Mouse (Mus musculus) CD4-positive helper T cell, adult 2 months (primary cell): ENCODE data around the gene Efna5.

Source experiments
- DNase-seq: peaks from one replicate; pipeline ENCODE4 v3.0.0-alpha.2; 2012; ENCODE audit warnings: low read depth, missing footprints, low spot score

Gene Efna5

GRCm38 (mm10) chr17:62748803-62749619 is 132.1 kb downstream of the Efna5 start:
- DNase-seq: no peak

GRCm38 (mm10) chr17:62747381-62747780 is 133.7 kb downstream of the Efna5 start:
- no peak for DNase-seq

GRCm38 (mm10) chr17:62746827-62747226 is 134.3 kb downstream of the Efna5 start:
- DNase-seq: no peak

GRCm38 (mm10) chr17:62745286-62745685 is 135.8 kb downstream of the Efna5 start:
- no peak for DNase-seq

DNA sequence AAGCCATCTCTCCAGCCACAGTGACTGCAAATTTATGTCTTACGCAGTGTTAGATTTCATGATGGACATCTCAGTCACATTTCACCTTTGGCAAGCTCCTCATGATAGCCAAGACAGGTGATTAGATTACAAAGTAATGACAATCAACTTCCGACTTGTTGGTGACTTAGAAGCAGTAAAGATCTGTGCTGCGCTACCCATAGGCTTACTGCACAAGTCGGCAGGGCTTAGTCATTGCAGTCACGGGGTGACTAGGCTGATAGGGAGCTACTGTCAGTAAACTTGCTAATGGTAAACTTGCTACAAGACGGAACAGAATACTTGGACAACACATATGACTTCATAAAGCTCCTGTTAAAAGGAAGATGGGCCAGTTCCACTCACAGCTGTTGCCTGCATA is 136.9 kb downstream of the Efna5 start:
- no peak for DNase-seq

DNA sequence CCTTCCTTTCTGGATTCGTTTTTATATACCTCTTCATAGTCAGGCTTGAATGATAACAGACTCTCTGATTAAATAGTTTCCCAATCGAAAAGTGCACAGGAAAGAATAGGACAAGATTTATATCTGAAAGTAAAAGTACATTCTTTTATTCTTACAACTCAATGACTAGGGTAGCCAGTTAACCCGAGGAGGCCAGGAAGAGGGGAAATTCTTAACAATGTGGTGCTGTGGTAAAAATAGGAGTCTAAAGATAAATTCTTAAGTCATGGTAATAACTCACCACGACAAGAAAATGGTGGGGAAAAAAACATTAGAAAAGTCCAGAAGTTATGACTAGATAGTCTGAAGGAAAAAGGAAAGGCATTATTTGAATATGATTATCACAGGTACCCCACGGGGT is 139.4 kb downstream of the Efna5 start:
- DNase-seq: no peak

- DNase-seq: no peak
Observed at GRCm38 (mm10) chr17:62741020-62741419, 140.1 kb downstream of the Efna5 start.

GRCm38 (mm10) chr17:62739993-62740392 is 141.1 kb downstream of the Efna5 start:
- DNase-seq: no peak

GRCm38 (mm10) chr17:62737404-62737803 is 143.7 kb downstream of the Efna5 start:
- DNase-seq: no peak

DNA sequence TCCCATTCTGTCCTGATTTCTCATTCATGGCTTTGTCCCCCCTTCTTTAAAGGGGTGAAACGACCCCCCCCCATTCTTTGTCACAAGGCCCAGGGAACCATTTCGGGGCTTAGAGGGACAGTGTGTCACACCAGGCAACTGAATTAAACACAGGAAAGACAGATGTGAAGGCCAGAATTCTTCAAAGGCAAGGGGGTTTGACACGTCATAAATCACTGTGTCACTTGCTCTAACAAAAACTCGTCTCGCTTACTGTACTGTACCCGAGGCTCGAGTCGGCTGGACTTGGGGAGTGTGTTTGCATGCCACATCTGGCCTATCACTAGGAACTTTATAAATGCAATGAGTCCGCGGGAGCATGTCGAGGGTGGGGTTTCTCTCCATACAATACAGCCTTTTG is 145.2 kb downstream of the Efna5 start:
- DNase-seq: no peak

- DNase-seq: no peak
Observed at GRCm38 (mm10) chr17:62734901-62735300, 146.2 kb downstream of the Efna5 start.

- no peak for DNase-seq
Observed at GRCm38 (mm10) chr17:62734067-62734466, 147.1 kb downstream of the Efna5 start.

DNA sequence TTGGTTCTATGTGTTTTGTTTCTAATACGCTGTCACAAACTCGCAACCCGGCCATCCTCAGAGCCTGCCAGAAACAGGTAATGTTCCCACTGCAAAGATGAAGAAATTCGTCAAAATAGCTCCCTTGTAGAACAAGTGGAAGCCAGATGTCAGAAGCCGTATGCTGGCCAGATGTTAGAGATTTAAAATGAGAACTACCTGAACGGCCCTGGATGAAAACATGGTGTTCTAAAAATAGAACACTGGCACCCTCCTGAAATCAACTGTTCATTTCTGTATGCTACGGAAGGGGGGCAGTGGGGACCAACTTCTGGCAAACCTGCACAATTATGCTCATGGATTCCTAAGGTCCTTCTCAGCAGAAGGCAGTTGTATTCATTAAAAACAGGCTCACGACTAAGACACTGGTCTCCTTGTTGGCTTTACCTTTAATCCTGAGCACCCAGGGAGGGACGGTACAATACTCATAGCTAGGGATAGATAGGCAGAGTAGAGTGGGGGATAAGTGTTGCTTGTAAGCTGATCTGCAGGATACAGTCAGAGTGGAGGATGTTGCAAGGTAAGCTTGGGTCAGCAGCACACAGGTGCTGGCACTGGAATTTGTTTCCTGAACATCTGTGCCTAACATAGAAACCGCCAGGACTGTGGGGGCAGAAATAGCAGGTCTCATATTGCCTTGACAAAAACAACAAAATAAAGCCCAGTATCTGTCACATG is 151.2 kb downstream of the Efna5 start:
- DNase-seq: no peak

- no peak for DNase-seq
Observed at GRCm38 (mm10) chr17:62728142-62728917, 152.8 kb downstream of the Efna5 start.

GRCm38 (mm10) chr17:62726102-62726501 is 155.0 kb downstream of the Efna5 start:
- DNase-seq: no peak

DNA sequence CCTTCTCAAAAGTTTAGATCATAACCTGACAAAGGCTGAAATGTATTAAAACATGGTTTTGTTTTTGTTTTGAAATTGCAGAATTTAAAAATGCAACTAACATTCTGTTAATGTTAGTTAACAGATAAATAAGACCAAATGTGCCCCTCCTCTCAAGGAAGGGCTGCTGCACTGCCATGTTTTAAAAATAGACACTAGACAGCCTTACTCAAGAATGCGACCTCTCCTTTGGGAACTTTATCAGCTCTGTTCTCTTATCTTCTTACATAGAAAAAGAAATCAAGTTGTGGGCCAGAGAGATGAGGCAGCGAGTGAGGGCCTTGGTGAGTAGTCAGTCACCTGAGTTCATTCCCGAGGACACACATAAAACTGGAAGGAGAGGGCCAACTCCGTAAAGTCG is 158.2 kb downstream of the Efna5 start:
- no peak for DNase-seq

DNA sequence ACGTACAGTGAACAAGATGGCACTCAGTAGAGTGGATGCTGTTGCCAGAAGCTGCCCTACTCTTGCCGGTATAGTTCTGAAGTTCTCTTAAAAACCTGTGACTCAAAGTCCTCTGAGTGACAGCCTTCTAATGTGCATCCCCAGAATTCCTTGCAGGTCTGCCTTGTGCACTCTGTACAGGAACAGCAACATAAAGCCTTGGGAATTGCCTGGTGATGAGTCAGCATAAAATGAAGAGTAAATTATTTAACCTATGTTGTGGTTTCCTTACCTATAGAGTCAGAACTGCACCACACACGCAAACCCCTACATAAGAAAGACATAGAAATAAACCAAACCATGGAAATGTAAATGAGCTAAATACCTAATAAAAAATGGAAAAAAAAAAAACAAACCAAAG is 159.5 kb downstream of the Efna5 start:
- DNase-seq: no peak

GRCm38 (mm10) chr17:62720740-62721450 is 160.2 kb downstream of the Efna5 start:
- DNase-seq: no peak

DNA sequence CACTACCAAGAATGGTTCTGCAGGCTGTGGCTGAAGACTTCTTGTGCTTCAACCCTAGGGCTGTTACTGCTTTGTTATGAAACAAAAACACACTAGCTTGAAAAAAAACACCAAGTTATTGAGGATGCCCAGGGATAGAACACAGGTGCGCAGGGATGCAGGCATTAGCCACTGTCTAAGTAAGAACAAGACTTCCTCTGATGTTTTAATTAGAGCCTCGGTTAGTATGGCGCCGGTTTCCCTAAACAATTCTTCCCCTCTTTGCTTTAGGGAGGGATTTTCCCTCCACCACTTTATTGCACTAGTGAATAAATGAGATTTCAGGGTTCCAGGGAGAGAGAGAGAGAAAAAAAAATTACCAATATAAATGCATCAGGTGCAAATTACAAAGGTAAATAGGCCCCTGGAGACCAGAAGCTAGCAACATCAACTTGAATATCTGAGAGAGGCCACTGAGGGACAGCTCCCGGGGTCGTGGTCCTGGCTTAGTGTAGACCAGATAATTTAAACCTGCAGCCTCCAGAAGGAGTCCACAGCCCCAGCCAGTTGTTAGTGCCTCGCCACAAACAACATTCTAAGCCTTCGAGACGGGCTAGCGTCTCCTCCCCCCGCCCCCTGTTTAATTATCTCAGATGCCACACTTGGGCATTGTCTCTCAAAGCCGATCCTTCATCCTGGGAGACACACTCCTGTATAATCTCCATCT is 163.5 kb downstream of the Efna5 start:
- DNase-seq: no peak

DNA sequence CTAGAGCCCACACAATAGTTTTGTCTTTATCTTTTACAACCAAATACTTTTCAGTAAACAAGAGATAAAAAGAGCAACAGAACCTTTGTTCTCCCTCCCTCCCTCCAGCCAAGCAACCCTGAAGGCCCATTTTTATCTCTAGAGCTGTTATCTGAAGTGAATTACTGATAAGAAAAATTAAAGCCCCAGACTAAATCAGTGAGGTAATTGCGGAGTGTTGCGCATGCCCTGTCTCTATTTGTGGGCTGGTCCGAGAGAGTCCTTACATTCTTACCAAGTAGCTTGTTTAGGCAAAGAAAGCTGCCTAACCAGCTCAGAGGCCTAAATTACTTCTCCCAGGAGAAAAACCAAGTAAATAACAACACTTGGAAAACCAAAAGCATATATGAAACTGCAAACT is 167.7 kb downstream of the Efna5 start:
- no peak for DNase-seq

GRCm38 (mm10) chr17:62706418-62706817 is 174.7 kb downstream of the Efna5 start:
- DNase-seq: no peak
